Comparison of ENCODE assay signal across 18 mouse cellular contexts in genomic region chr10:67748121-67748520, GRCm38 (mm10).
"Had no signal": no experiment of that assay in that cellular context is flagged by ENCODE, and none has a peak within 500 bp of the region (broad histone marks: within the 10 kb centered on the region; RNA-seq: fewer than 3 reads in every experiment).

No protein-coding gene starts in this region.

- H3K36me3 ChIP-seq: midbrain, embryonic 12.5 days; neural tube, embryonic 13.5 days; neural tube, embryonic 15.5 days had no signal

- H3K9me3 ChIP-seq: midbrain, embryonic 12.5 days; neural tube, embryonic 13.5 days; neural tube, embryonic 15.5 days had no signal

- DNase-seq: lung, adult 18-20 months; lung, embryonic 14.5 days; lung, postnatal 10 days; lung, postnatal 4 days; midbrain, embryonic 14.5 days; retina, postnatal 1 day; right cerebral cortex, adult 18-20 months; right cerebral cortex, postnatal 25 days; right cerebral cortex, postnatal 4 days; spleen, adult 18-20 months; thymus, adult 18-20 months; thymus, postnatal 14 days; thymus, postnatal 36 days had no signal

- H3K4me3 ChIP-seq: midbrain, embryonic 12.5 days; myocyte; neural tube, embryonic 13.5 days; neural tube, embryonic 15.5 days had no signal

- H3K27ac ChIP-seq: midbrain, embryonic 12.5 days; neural tube, embryonic 13.5 days; neural tube, embryonic 15.5 days had no signal

- H3K27me3 ChIP-seq: midbrain, embryonic 12.5 days; neural tube, embryonic 13.5 days; neural tube, embryonic 15.5 days had no signal

- ATAC-seq: midbrain, embryonic 16.5 days had no signal

- H3K4me2 ChIP-seq: lung, embryonic 14.5 days; midbrain, embryonic 12.5 days; neural tube, embryonic 13.5 days; neural tube, embryonic 15.5 days had no signal

- H3K4me1 ChIP-seq: midbrain, embryonic 12.5 days; neural tube, embryonic 15.5 days had no signal

- H3K9ac ChIP-seq: lung, embryonic 14.5 days; midbrain, embryonic 12.5 days; neural tube, embryonic 13.5 days; neural tube, embryonic 15.5 days had no signal
